Mouse (Mus musculus): ENCODE measurements around the gene Focad.

DNA sequence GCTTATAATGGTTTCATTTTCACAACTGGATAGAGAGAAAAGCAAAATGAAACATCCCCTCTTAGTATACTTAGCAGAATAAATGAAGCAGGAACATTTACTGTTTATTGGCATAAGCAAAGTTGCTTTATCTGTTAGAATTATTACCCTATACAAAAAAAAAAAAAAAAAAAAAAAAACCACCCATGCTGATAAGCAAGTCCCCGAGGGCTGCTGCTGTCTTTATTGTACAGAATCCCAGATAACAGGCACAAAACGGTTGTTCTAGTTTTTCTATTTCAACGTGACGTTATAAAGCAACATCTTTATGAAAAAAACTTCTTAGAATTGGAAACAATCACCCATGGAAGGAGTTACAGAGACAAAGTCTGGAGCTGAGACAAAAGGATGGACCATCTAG lies 12.0 kb upstream of the Focad start:
- no peak for TF ChIP-seq CTCF (IDR thresholded peaks at IDR 0.05; ENCODE audit: control insufficient read depth, insufficient read depth, insufficient read length)
- no peak for TF ChIP-seq MAX (IDR thresholded peaks at IDR 0.05)
- no peak for TF ChIP-seq FOSL1 (IDR thresholded peaks at IDR 0.05; ENCODE audit: insufficient read depth, low read length, poor library complexity, severe bottlenecking)
- TF ChIP-seq MYOD1 (IDR thresholded peaks at IDR 0.05; ENCODE audit: control insufficient read depth, insufficient read length, low read depth) = no peak
